Mouse (Mus musculus) CH12.LX (cell line): ENCODE measurements around the gene Csrp1.

Source experiments
- PAX5 ChIP-seq: IDR thresholded peaks from 2 replicates; pipeline ENCODE4 v1.6.1; 2012; ENCODE audit warnings: low read length, inconsistent platforms, mixed read lengths
- POLR2A ChIP-seq: IDR thresholded peaks from 2 replicates; pipeline ENCODE4 v1.6.1; 2011; ENCODE audit warnings: low read depth, mild to moderate bottlenecking, improper control_type of control experiment, low read length

DNA sequence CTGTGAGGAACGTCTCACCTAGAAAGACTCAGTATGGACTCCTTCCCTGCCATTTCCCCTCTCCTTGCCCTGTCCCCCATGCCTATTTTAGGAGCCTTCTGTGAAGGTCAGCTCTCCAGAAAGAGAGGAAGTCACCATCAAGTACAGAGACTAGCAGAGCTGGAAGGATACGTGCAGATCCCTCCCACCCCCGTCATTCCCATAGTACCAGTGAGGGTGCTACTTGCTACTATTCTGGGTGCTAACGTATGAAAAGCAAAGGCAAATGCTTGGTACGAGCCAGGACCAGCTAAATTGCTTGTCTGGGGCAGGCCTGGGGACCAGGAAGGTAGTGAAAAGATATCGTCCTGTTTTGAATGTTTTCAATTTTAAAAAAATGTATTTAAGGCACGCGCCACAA lies 37.4 kb downstream of the Csrp1 start:
- TF ChIP-seq PAX5: no peak
- TF ChIP-seq POLR2A: no peak
